Mouse (Mus musculus) heart, postnatal 36 days (tissue): ENCODE results near the gene Herc3. TPM values are rescaled to one million over a fixed set of nuclear protein-coding genes. Genes with fewer than 3 reads are reported as not detected.
"Not testable (repeated sequence)": the region's sequence is repeated elsewhere in the genome, so short reads cannot be mapped to it uniquely, and the experiment has no call there.

Experiments
- DNase-seq, 2 experiments: peaks; one replicate each; pipeline ENCODE4 v3.0.0; 2021 to 2022
- intact Hi-C: fragments of 180-260 bp; cut with DNase I; formaldehyde crosslinking; loops from one replicate; pipeline ENCODE4 v1.15.1; 2025
- total RNA-seq, 2 experiments: library from RNA; stranded (reverse); gene quantifications; 2 replicates each; pipeline ENCODE4 v1.2.3; 2021

The Herc3 gene
- 10 to 100 TPM; 28.7 to 61.1 TPM for total RNA-seq

DNA sequence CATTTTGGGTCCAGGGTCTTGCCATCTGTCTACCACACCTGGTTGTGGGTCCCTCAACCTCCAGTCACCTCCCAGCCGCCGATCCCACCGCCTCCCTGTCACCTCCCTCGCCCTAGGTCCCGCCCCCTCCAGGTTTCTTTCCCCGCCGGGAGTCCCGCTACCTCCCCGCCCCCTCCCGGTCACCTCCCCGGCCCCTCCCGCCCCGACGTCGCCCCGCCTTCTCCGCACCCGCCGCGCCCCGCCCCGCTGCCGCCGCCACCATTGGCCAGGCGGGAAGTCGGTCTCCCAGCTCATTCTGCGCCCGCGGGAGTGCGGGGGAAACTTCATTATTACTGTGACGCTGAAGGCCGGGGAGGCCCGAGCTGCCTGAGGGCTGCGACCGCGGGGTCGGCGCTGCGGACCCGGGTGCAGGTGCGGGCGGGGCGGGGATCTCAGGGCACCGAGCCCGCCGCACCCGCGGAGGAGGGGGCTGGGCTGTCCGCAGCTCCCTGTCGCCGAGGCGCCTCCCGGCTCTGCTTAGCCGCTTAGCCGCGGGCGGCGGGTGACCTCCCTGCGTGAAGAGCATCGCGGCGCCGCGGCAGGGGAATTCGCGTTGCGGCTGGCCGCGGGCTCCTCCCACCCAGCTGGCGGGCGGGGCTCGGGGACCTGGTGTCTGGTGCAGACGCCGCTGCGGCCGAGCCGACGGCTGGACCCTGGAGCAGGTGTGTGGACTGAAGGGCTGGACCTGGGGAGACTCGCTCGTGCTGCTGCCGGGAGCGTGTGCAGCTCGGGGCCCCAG is at the start of gene Herc3:
Herc3 (plus strand) TSS at position 234 of the 778 bp plus-strand sequence.
- DNase-seq = peak; percentile 69 to 70
- intact Hi-C loops = loop anchor here (5.0 kb wide), 3 partner anchors 191 to 366 kb away; partner anchors contain the start of gene Fam13a

DNA sequence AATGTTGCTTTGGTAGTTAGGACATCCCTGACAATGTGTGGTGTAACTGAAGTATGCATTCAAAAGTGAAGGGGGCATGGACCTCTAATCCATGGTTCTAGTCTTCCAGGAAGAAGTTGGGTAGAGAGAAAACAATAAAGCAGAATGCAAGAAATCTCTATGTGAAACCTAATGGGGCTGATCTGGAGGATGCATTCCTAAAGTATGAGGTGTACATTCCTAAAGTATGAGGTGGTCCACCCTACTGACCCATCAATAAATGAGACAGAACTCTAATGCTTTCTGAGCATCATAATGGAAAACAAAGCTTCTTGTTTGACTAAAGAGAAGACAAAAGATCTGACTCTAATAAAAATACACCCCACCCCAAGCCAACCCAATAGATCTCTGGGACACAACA is 29.9 kb upstream of the Herc3 start:
- intact Hi-C loops = no loop called here
- no peak for DNase-seq

DNA sequence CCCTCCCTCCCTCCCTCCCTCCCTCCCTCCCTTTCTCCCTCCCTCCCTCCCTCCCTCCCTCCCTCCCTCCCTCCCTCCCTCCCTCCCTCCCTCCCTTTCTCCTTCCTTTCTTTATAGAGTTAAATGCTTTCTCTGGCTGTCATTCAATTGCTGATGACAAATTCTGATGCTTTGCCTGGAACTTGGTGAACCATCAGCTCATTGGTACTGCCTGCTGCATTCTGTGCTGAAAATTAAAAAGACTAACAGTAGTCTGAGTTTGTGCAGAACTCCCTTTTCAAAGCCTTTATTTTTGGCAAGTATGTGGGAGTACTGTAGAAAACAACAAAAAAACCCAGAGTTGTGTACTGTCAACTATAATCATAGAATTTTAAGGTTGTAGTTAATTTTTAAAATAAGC is 16.9 kb upstream of the Herc3 start:
- intact Hi-C loops = no loop called here
- no peak for DNase-seq

GRCm38 (mm10) chr6:58817037-58817436 is 14.2 kb upstream of the Herc3 start:
- DNase-seq, intact Hi-C loops: not testable (repeated sequence)

DNA sequence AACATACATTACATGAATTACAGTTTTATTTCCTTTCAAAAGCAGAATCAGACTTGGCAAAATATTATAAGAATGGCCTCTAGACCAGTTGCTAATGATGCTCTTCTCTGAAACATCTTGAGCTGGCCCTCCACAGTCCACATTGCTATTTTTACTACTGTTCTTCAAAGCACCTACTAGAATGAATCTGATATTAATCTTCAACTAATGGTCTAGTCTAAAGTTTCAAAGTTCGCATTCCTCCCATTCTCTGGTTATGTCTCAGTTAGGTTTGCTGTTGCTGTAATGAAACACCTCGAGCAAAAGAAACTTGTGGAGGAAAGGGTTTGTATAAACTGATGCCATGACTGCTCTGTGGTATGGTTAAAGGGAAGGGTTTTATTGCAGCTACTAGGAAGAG is 5.6 kb upstream of the Herc3 start:
- no peak for DNase-seq
- intact Hi-C loops = no loop called here

DNA sequence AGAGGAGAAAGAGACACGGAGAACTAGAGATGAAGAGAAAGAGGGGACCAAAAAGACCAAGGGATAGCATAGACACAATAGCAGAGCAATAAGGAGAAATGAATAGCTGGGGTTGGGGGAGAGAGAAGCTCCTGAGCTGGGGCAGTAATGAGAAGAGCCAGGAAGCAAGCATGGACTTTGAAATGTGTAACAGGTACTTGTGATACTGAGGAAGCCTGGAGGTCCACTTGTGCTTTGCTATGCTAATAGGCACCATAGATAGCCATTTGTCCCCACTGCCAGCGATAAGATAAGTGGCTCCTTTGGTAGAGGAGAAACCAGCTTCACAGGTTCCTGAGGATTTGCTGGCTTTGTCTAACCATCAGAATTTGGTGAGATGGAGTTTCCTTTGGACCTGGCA is 5.2 kb upstream of the Herc3 start:
- DNase-seq = no peak
- intact Hi-C loops = no loop called here

DNA sequence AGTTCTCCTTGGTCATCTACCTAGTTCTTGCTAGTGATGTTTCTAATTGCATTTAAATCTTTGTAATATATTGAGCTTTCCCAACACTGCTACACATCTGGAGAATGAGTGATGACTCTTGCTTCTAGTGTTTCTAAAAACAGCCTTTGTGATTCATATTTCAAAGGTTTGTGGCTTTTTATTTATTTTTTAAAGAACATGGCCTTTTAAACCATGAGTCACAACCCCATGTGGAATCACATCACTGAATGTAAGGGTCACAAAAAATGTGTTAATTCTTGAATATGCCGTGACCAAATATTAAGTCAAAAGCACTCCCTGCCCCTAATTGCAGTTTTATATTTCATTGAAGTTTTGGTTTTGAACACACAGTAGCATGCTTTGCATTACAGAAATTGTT is 2.7 kb upstream of the Herc3 start:
- intact Hi-C loops = no loop called here

GRCm38 (mm10) chr6:58830840-58831231 is 429 bp upstream of the Herc3 start:
- intact Hi-C loops = loop anchor here (5.0 kb wide), 3 partner anchors 191 to 366 kb away; partner anchors contain the start of gene Fam13a
- no peak for DNase-seq

More for the DNA sequence above, 2.7 kb upstream of the Herc3 start:
- DNase-seq = no peak

- no peak for DNase-seq
- intact Hi-C loops = loop anchor here (5.0 kb wide), 3 partner anchors 190 to 365 kb away; partner anchors contain the start of gene Fam13a
Observed at GRCm38 (mm10) chr6:58832591-58833018, 1.3 kb downstream of the Herc3 start.

GRCm38 (mm10) chr6:58834470-58834869 is 3.2 kb downstream of the Herc3 start:
- intact Hi-C loops = loop anchor here (5.0 kb wide), 3 partner anchors 188 to 363 kb away; partner anchors contain the start of gene Fam13a
- DNase-seq = no peak

- DNase-seq = no peak
- intact Hi-C loops = no loop called here
Observed at GRCm38 (mm10) chr6:58835591-58835990, 4.3 kb downstream of the Herc3 start.

DNA sequence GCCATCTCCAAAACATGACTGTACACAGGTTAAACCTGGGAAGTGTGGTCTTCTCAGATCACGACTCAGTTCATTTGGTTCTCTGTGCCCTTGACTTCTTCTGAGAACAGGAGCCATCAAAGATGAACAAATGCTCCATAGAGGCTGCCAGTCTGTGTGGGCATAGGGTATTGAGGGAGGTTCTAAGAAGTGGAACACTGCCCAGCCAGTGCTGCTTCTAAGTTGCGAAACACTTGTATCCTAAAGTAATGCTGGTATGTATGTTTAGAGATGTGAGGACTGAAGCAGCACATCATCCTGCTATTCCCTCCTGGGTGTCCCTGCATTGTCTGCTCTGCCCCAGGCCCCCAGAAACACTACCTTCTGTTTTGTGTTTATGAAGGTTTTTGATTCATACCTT is 5.2 kb downstream of the Herc3 start:
- intact Hi-C loops = no loop called here
- DNase-seq = no peak

DNA sequence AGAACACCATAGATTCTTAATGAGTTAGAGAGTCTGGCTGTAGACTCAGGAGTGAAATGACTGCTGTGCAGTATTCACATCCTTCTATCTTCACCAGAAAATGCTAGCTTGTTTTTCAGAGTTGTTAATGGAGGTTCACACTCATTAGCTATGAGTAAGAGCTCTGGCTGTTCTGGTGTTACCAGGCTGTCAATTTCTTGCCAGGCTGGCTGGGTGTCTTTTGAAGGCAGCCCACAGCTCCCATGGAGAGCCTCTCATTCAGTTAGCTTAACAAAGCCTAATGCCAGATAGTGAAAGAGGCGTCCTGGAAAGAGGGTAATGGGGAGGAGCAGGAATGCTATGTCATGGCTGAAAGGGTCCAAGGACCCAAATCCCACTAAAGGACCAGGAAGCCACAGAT is 6.7 kb downstream of the Herc3 start:
- intact Hi-C loops = no loop called here
- no peak for DNase-seq

- no peak for DNase-seq
- intact Hi-C loops = no loop called here
Observed at GRCm38 (mm10) chr6:58841208-58841607, 9.9 kb downstream of the Herc3 start.

- no peak for DNase-seq
- intact Hi-C loops = no loop called here
Observed at GRCm38 (mm10) chr6:58842186-58842585, 10.9 kb downstream of the Herc3 start.

- no peak for DNase-seq
- intact Hi-C loops = no loop called here
Observed at GRCm38 (mm10) chr6:58843580-58843979, 12.3 kb downstream of the Herc3 start.

DNA sequence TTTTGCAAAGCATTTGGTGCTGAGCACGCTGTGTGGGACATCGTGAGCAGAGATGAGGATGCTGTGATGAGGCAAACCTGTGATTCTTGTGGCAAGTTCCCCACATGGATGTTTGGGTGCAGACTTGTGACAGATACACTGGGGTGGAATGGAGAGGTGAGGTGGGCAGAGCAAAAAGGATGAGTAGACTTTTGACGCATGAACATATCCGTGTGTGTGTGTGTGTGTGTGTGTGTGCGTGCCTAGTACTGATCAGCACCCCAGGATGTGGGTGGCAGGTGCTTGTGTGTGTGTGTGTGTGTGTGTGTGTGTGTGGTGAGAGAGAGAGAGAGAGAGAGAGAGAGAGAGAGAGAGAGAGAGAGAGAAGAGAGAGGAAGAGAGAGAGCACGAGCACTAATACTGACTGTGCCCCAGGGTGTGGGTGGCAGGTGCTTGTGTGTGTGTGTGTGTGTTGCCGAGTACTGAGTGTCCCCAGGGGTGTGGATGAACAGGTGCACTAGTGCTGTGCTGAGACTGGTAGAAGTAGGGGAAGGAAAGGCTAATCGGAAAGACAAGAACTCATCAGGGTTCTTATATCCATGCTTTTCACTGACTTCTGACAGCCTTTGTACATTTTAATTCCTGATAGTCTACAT is 13.0 kb downstream of the Herc3 start:
- intact Hi-C loops = no loop called here
- no peak for DNase-seq

- intact Hi-C loops = no loop called here
- no peak for DNase-seq
Observed at GRCm38 (mm10) chr6:58846850-58847692, 15.8 kb downstream of the Herc3 start.

DNA sequence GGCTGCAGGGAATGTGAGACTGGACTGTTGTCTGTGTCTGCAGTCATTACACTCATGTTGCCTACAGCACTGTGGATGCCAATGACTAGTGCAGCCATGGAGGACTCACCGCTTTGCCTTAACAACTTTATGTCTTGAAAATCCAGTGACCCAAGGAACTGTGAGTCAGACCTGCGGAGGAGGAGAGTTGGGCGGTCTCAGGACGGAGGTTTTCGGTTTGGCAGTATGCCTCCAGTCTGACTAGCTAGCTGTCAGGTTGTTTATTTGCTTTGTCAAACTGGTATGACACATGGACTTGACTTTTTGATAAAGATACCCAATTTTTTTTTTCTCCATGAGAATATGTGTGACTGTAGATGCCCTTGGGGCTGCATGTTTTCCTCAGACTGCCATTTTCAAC is 16.6 kb downstream of the Herc3 start:
- intact Hi-C loops = no loop called here
- no peak for DNase-seq

- no peak for DNase-seq
- intact Hi-C loops = no loop called here
Observed at GRCm38 (mm10) chr6:58849356-58849755, 18.1 kb downstream of the Herc3 start.
